Mouse (Mus musculus) heart, embryonic 12.5 days (tissue): Measurements from ENCODE around the gene Mms19. TPM values are rescaled to one million over a fixed set of nuclear protein-coding genes. Genes with fewer than 3 reads are reported as not detected.

Source experiments
- ATAC-seq: fragments of 200-750 bp; cut with Nextera tagmentation; 2 replicates; pipeline ENCODE4 v1.8.0; 2017; ENCODE audit warnings: moderate TSS enrichment, moderate library complexity; ENCODE audit not compliant: insufficient number of reproducible peaks, low FRiP score
- H3K27ac ChIP-seq: fragments of 300-500 bp; sonication (generic); 2 replicates; pipeline ENCODE4 v1.5.1; 2016; ENCODE audit warnings: mild to moderate bottlenecking, moderate library complexity; ENCODE audit not compliant: poor library complexity, severe bottlenecking
- H3K27me3 ChIP-seq: fragments of 300-500 bp; sonication (generic); replicated peaks from 2 replicates; pipeline ENCODE4 v1.6.1; 2016; ENCODE audit warnings: mild to moderate bottlenecking, moderate library complexity
- H3K36me3 ChIP-seq: fragments of 300-500 bp; sonication (generic); 2 replicates; pipeline ENCODE4 v1.6.1; 2016; ENCODE audit warnings: mild to moderate bottlenecking, moderate library complexity
- H3K4me1 ChIP-seq: fragments of 300-500 bp; sonication (generic); replicated peaks from 2 replicates; pipeline ENCODE4 v1.6.1; 2016; ENCODE audit warnings: mild to moderate bottlenecking
- H3K4me2 ChIP-seq: fragments of 300-500 bp; sonication (generic); 2 replicates; pipeline ENCODE4 v1.6.1; 2016; ENCODE audit warnings: mild to moderate bottlenecking, moderate library complexity
- H3K4me3 ChIP-seq: fragments of 300-500 bp; sonication (generic); 2 replicates; pipeline ENCODE4 v1.5.1; 2016; ENCODE audit warnings: mild to moderate bottlenecking
- H3K9ac ChIP-seq: fragments of 300-500 bp; sonication (generic); 2 replicates; pipeline ENCODE4 v1.6.1; 2016; ENCODE audit warnings: mild to moderate bottlenecking, moderate library complexity
- H3K9me3 ChIP-seq: fragments of 300-500 bp; sonication (generic); replicated peaks from 2 replicates; pipeline ENCODE4 v1.6.1; 2016; ENCODE audit warnings: mild to moderate bottlenecking, moderate library complexity
- WGBS: fragments of 180-500 bp; shearing (Covaris S2); methylation state at CpG from one replicate; pipeline ENCODE4 v1.1.7; 2016; 5-methylcytosine and 5-hydroxymethylcytosine counted together
- polyA plus RNA-seq: library from polyadenylated mRNA; unstranded; fragments of >200 nt; fragmentation: Nextera tagmentation; extraction: Ambion mirVana; gene quantifications from 2 replicates; pipeline ENCODE4 v1.2.1, GENCODE M21; 2016

The Mms19 gene
- polyA plus RNA-seq, 1 experiment from 2014 or later: 26.3 TPM

DNA sequence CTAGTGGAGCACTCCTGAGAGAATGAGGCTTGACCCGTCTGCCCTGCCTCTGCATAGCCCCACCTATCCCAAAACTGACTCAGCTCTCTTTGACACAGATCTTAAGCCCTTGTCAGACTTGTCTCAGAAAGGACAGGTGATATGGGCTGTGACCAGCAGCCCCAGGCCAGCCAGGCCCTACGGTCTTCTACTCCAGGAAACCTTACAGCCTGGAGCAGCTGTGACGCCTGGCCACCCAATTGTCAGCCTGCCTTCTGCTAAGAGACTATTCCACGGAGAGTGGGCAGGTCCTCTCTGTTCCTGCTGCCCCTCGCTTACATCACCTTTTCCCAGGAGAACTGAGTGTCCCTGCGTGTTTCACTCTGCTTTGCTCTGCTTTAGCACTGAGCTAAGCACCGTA lies 30.2 kb upstream of the Mms19 start:
- Histone ChIP-seq H3K27ac (no peak overlapping the region), H3K4me3 (no peak overlapping the region), H3K4me2 (no peak overlapping the region), H3K9ac (no peak overlapping the region), H3K9me3 (no peaks in the 10 kb centered on the region), H3K4me1 (peaks cover 45% of the 10 kb centered on the region), H3K27me3 (no peaks in the 10 kb centered on the region), H3K36me3 (peaks cover 10% of the 10 kb centered on the region; the same call in 1 of the 2 replicates)
- no peak for ATAC-seq
- 76% methylated on average over 7 of the region's 7 CpGs for WGBS

DNA sequence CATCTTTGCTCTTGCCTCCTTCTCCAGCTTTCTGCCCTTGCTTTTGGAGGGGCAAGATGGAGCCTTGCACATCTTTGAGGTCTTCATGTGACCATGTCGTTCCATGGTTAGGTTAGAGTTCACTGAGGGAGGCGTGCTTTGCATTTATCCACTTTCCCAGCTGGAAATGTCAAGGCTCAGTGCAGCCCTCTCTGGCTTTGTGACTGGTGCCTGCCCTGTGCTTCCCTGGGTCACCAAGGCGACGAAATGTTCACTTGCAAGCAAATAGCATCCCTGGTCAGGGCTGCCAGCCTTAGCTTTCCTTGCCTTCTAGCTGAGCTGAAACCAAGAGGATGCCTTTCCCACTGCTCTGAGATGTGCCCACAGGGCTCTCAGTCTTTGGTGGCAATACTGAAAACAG lies 29.5 kb upstream of the Mms19 start:
- no peak for ATAC-seq
- peaks cover 10% of the 10 kb centered on the region; the same call in 1 of the 2 replicates for H3K36me3 ChIP-seq
- H3K4me1 ChIP-seq: peaks cover 48% of the 10 kb centered on the region
- H3K9me3 ChIP-seq: no peaks in the 10 kb centered on the region
- 75% methylated on average over 4 of the region's 4 CpGs for whole genome bisulfite sequencing
- no peak overlapping the region for H3K9ac ChIP-seq
- no peaks in the 10 kb centered on the region for H3K27me3 ChIP-seq
- H3K27ac ChIP-seq: no peak overlapping the region
- no peak overlapping the region for H3K4me3 ChIP-seq
- no peak overlapping the region for H3K4me2 ChIP-seq

DNA sequence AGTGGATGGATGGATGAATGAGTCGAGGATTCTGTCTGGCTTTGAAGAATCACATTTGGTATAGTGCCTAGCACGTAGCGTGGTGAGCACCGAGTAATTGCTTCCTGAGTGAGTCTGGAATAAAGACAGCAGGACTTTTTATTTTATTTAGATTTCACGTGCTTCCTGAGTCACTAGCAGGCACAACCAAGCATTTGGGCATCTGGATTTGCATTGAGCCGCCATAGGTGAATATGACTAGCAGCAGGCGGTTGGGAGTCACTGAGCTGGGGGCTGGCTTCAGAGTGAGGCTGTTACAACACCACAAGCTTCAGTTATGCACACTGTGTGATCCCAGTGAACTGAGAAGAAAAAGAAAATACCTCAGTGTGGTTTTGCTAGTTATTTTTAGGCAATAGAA lies 28.1 kb upstream of the Mms19 start:
- no peak for ATAC-seq
- Histone ChIP-seq H3K4me1 (peaks cover 62% of the 10 kb centered on the region), H3K27me3 (no peaks in the 10 kb centered on the region), H3K27ac (peak overlapping the region; percentile 45), H3K4me2 (no peak overlapping the region), H3K9ac (no peak overlapping the region), H3K9me3 (no peaks in the 10 kb centered on the region), H3K4me3 (no peak overlapping the region), H3K36me3 (peaks cover 10% of the 10 kb centered on the region; the same call in 1 of the 2 replicates)
- WGBS: 59% methylated on average over 7 of the region's 7 CpGs

DNA sequence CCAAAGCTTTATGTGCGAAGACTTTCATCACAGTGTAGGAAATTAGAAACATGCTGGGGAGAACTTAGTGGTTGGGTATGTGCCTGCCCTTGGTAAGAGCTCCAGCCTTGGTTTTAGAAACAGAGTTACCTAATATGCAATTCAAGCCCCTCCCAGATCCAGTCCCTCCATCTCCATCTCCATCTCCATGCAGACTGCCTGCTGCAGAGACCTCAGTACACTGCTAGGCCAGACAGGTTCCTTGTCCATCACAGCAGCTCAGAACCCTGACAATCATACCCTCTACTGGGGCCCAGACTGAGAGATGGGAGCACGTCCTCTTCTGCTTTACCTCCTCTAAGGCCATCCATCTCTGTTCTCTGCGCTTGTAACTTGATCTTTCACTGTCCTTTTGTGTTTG lies 27.6 kb upstream of the Mms19 start:
- ATAC-seq: no peak
- Histone ChIP-seq H3K9ac (no peak overlapping the region), H3K9me3 (no peaks in the 10 kb centered on the region), H3K27ac (peak overlapping the region; percentile 45), H3K36me3 (peaks cover 10% of the 10 kb centered on the region; the same call in 1 of the 2 replicates), H3K27me3 (no peaks in the 10 kb centered on the region), H3K4me2 (no peak overlapping the region), H3K4me3 (no peak overlapping the region), H3K4me1 (peaks cover 66% of the 10 kb centered on the region)
- WGBS: 60% methylated on average over 3 of the region's 3 CpGs

DNA sequence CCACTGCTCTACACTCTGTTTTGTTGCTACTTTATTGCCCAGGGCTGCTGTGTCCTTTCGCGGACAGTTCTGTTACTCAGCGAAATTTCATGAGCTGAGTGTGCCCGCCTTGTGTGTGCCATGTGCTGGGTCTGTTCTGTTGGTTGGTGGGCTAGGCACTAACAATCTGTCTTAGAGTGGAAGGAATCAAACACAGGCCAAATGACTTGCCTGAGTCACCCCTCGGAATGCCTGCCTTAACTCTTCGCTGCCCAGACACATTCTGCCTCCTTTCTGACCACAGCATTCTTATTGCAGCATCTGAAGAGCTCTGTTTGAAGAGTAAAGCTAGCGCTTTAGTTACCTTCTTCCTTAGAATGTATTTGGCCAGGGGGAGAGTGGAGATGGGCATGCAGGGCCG lies 25.6 kb upstream of the Mms19 start:
- no peak overlapping the region for H3K4me2 ChIP-seq
- H3K27me3 ChIP-seq: no peaks in the 10 kb centered on the region
- H3K4me1 ChIP-seq: peaks cover 66% of the 10 kb centered on the region
- no peak for ATAC-seq
- no peaks in the 10 kb centered on the region for H3K9me3 ChIP-seq
- WGBS: 63% methylated on average over 8 of the region's 8 CpGs
- H3K36me3 ChIP-seq: peaks cover 3% of the 10 kb centered on the region; the same call in 1 of the 2 replicates
- H3K27ac ChIP-seq: no peak overlapping the region
- no peak overlapping the region; the same call in 1 of the 2 replicates for H3K9ac ChIP-seq
- no peak overlapping the region for H3K4me3 ChIP-seq

DNA sequence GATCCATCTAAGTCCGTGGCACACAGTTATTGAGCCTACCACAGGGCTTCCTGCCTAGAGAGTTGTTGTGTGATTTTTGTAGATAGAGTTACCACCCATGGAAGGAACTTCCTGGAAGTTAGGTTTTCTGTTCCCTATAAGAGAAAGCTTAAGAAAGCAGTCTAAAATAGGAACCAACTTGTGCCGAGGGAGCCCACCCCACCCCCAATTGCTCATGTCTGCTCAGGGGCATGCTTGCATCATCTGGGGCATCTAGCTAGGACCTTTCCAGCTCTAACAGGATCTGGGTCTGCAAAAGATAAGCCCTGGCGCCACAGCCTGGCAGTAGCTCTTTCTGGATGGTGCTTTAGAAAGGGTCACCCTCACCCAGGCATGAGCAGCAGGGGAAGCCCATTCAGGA lies 24.7 kb upstream of the Mms19 start:
- H3K4me1 ChIP-seq: peaks cover 66% of the 10 kb centered on the region
- no peak overlapping the region for H3K9ac ChIP-seq
- no peak overlapping the region for H3K27ac ChIP-seq
- no peaks in the 10 kb centered on the region for H3K36me3 ChIP-seq
- no peak overlapping the region for H3K4me2 ChIP-seq
- no peak overlapping the region for H3K4me3 ChIP-seq
- no peaks in the 10 kb centered on the region for H3K27me3 ChIP-seq
- 42% methylated on average over 3 of the region's 3 CpGs for WGBS
- ATAC-seq: no peak
- no peaks in the 10 kb centered on the region for H3K9me3 ChIP-seq

DNA sequence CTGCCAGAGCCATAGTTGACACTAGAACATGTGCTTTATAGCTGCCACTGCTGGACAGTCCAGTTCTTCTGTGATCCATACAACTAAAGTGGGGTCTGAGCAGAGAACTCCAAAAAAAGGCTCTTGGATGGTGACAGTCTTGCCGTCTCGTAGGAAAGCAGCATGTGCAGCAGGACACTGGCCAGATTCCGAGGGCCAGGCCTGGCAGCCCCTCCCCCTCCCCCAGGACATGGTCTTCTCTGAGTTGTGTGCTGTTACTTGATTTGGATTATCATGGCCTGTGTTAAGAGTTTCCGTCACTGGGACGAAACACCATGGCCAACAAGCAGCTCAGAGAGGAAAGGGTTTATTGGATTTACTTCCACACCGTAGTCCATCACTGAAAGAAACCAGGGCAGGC lies 23.3 kb upstream of the Mms19 start:
- peaks cover 75% of the 10 kb centered on the region for H3K4me1 ChIP-seq
- H3K4me2 ChIP-seq: no peak overlapping the region
- no peaks in the 10 kb centered on the region for H3K27me3 ChIP-seq
- peak overlapping the region; percentile 24; the same call in 1 of the 2 replicates for H3K9ac ChIP-seq
- WGBS: 26% methylated on average over 6 of the region's 6 CpGs
- H3K36me3 ChIP-seq: no peaks in the 10 kb centered on the region
- no peak overlapping the region for H3K4me3 ChIP-seq
- no peak for ATAC-seq
- peak overlapping the region; percentile 55; the same call in 1 of the 2 replicates for H3K27ac ChIP-seq
- no peaks in the 10 kb centered on the region for H3K9me3 ChIP-seq

DNA sequence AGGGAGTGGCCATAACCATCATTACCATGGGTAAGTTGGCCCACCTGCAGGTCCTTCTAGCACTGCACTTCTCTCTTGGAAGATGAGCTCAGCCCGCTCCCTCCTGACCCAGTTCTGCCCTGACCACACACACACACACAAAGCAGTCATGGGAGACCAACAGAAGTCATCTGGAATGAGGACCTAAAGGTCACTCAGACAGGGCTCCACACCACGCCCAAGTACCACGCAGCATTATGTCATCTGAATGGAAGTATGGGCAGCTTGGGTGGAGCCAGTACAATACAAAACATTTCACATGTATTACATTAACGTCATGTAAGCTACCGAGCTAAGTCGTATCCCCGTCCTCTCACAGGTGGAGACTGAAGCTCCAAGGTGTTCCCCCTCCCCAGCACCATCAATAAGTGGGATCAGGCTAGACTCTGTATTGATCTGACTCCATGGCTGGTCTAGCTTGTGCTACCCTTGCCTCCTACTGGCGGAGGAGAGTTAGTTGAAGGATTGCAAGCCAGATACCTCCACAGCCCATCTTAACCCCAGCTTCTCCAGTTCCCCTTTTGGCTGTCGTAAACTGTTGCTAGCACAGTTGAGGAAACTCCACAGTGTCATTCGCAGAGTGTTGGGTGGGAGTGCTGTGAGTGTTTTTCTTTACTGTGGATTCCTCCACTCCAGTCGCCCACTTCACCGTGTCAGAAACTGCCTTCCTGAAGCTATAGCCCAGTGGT lies 20.5 kb upstream of the Mms19 start:
- H3K4me2 ChIP-seq: no peak overlapping the region
- no peaks in the 10 kb centered on the region for H3K36me3 ChIP-seq
- H3K27me3 ChIP-seq: no peaks in the 10 kb centered on the region
- no peak for ATAC-seq
- WGBS: 84% methylated on average over 12 of the region's 12 CpGs
- peaks cover 69% of the 10 kb centered on the region for H3K4me1 ChIP-seq
- no peak overlapping the region for H3K4me3 ChIP-seq
- H3K9ac ChIP-seq: no peak overlapping the region
- H3K27ac ChIP-seq: peak overlapping the region; percentile 58; the same call in 1 of the 2 replicates
- no peaks in the 10 kb centered on the region for H3K9me3 ChIP-seq

DNA sequence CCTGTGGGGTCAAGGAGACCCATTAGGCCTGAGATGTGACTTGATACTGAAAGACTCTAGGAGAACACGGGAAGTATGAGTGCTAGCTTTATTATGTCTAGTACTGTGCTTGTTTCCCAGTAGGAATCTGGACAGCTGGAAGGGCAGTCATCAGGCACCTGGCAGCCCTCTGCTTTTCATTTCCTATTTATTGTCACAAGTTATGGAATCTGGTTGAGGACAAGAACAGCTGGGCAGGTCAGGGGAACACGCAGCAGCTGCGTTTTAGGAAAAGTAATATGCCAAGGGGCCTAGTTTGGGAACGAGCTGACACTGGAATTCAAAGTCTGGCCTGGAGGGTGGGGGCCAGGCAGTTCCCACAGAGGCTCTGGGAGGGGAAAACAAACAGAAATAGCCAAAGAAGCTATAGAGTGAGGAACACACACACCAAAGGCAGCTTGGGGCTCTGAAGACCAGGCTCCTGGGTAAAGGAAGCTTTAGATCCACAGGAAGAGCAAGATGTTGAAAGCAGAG lies 19.5 kb upstream of the Mms19 start:
- 37% methylated on average over 4 of the region's 4 CpGs for WGBS
- no peak for ATAC-seq
- H3K4me2 ChIP-seq: no peak overlapping the region

DNA sequence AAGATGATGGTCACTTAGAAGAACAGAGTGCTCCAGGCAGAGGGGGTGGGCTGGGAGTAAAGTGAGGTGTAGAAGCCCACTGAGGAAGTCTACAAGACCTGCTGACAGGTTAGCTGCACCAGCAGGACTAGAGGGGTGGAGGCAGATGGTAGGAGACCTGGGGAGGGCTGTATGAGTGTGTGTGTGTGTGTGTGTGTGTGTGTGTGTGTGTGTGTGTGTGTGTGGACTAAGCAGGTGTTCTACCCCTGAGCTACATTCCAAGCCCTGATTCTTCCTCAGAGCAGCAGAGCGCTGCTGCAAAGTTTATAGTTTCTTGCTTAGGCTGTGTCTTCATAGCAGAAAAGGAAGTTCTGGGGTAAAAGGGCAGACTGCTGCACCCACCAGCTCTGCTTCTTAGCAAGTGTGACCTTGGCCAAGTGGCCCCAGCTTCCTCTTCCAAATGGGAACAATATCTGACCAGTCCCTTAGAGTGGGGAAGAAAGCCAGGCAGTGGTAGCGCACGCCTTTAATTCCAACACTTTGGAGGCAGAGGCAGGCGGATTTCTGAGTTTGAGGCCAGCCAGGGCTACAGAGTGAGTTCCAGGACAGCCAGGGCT lies 18.8 kb upstream of the Mms19 start:
- H3K27me3 ChIP-seq: no peaks in the 10 kb centered on the region
- WGBS: 76% methylated on average over 4 of the region's 4 CpGs
- H3K4me1 ChIP-seq: peaks cover 68% of the 10 kb centered on the region
- H3K9me3 ChIP-seq: no peaks in the 10 kb centered on the region
- no peak for ATAC-seq
- peak overlapping the region; percentile 58; the same call in 1 of the 2 replicates for H3K27ac ChIP-seq
- no peak overlapping the region for H3K9ac ChIP-seq
- no peaks in the 10 kb centered on the region for H3K36me3 ChIP-seq
- no peak overlapping the region for H3K4me2 ChIP-seq
- H3K4me3 ChIP-seq: no peak overlapping the region

More for the DNA sequence above, 19.5 kb upstream of the Mms19 start:
- Histone ChIP-seq H3K9ac (0 out of 2 replicates have a peak overlapping the region, but pooled peaks have one; percentile 19), H3K27me3 (no peaks in the 10 kb centered on the region), H3K4me3 (no peak overlapping the region), H3K27ac (peak overlapping the region; percentile 58), H3K36me3 (no peaks in the 10 kb centered on the region), H3K9me3 (no peaks in the 10 kb centered on the region), H3K4me1 (peaks cover 68% of the 10 kb centered on the region)

DNA sequence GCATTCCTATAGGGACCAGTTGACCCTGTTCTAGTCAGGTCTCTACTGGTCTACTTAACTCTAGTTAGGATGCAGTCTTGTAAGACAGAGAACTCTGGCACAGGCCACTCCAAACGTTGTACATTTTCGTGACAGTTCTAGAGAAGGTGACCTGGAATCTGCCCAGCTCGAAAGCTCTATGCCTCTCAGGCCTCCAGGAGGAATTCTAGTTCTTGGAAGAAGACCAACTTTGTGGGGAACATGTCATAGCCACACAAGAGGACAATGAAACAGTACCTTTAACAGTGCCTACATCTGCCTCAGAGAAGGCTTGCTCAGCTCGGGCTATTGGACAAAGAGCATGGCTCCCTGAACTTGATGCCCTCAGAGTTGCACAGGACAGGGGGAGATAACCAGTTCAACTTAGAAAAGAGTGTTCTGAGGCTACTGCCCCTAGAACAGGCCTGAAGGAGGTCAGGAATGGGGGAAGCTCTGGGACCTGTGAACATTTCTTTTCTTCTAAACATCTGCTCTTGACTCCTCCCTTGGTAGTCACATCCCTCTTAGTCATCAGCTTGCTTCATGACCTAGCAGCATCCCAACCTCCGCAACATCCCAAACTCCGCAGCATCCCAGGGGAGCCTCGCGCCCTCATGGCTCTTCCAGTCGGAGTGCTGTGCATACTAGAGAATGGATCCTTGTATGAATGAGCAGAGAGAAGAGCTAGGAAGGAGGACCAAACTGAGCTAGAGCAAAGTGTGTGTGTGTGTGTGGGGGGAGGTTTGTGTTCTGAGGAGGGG lies 18.0 kb upstream of the Mms19 start:
- no peak for ATAC-seq
- H3K4me2 ChIP-seq: no peak overlapping the region
- H3K4me1 ChIP-seq: peaks cover 62% of the 10 kb centered on the region
- H3K4me3 ChIP-seq: no peak overlapping the region
- no peaks in the 10 kb centered on the region for H3K36me3 ChIP-seq
- H3K27ac ChIP-seq: no peak overlapping the region
- H3K27me3 ChIP-seq: no peaks in the 10 kb centered on the region
- H3K9ac ChIP-seq: no peak overlapping the region
- 77% methylated on average over 9 of the region's 9 CpGs for WGBS
- no peaks in the 10 kb centered on the region for H3K9me3 ChIP-seq
